Mouse (Mus musculus) hindbrain, embryonic 16.5 days (tissue): Measurements from ENCODE around the gene Gsg1. TPM values are rescaled to one million over a fixed set of nuclear protein-coding genes. Genes with fewer than 3 reads are reported as not detected.

Experiments used
- ATAC-seq: fragments of 200-750 bp; cut with Nextera tagmentation; 2 replicates; pipeline ENCODE4 v1.8.0; 2017; ENCODE audit warnings: moderate TSS enrichment, moderate library complexity
- H3K27ac ChIP-seq: fragments of 300-500 bp; sonication (generic); 2 replicates; pipeline ENCODE4 v1.5.1; 2014; ENCODE audit warnings: low read depth, mild to moderate bottlenecking, control low read depth, low read length, moderate library complexity
- H3K27me3 ChIP-seq: fragments of 300-500 bp; sonication (generic); replicated peaks from 2 replicates; pipeline ENCODE4 v1.6.1; 2014; ENCODE audit warnings: low read length; ENCODE audit not compliant: control insufficient read depth, insufficient read depth
- H3K36me3 ChIP-seq: fragments of 300-500 bp; sonication (generic); 2 replicates; pipeline ENCODE4 v1.6.1; 2014; ENCODE audit warnings: mild to moderate bottlenecking, low read length, moderate library complexity, mixed read lengths; ENCODE audit not compliant: control insufficient read depth, insufficient read depth
- H3K4me1 ChIP-seq: fragments of 300-500 bp; sonication (generic); 2 replicates; pipeline ENCODE4 v1.6.1; 2014; ENCODE audit warnings: low read depth, low read length; ENCODE audit not compliant: control insufficient read depth, insufficient read depth
- H3K4me2 ChIP-seq: fragments of 300-500 bp; sonication (generic); 2 replicates; pipeline ENCODE4 v1.6.1; 2014; ENCODE audit warnings: mild to moderate bottlenecking, low read length, control low read depth, moderate library complexity
- H3K4me3 ChIP-seq: fragments of 300-500 bp; sonication (generic); 2 replicates; pipeline ENCODE4 v1.5.1; 2014; ENCODE audit warnings: mild to moderate bottlenecking, low read length, control low read depth, moderate library complexity
- H3K9ac ChIP-seq: fragments of 300-500 bp; sonication (generic); 2 replicates; pipeline ENCODE4 v1.6.1; 2014; ENCODE audit warnings: low read depth, mild to moderate bottlenecking, control low read depth, low read length, moderate library complexity
- H3K9me3 ChIP-seq: fragments of 300-500 bp; sonication (generic); 2 replicates; pipeline ENCODE4 v1.6.1; 2014; ENCODE audit warnings: mild to moderate bottlenecking, low read length, moderate library complexity; ENCODE audit not compliant: control insufficient read depth
- whole genome bisulfite sequencing: fragments of 180-500 bp; shearing (Covaris S2); extraction: QIAGEN DNeasy Blood & Tissue Kit; methylation state at CpG from one replicate; pipeline ENCODE4 v1.1.7; 2014; 5-methylcytosine and 5-hydroxymethylcytosine counted together
- polyA plus RNA-seq: library from polyadenylated mRNA; unstranded; fragments of >200 nt; fragmentation: Nextera tagmentation; extraction: Ambion mirVana; gene quantifications from 2 replicates; pipeline ENCODE4 v1.2.1, GENCODE M21; 2015

Gsg1 gene
- polyA plus RNA-seq, 1 experiment from 2014 or later = 0.13 TPM

DNA sequence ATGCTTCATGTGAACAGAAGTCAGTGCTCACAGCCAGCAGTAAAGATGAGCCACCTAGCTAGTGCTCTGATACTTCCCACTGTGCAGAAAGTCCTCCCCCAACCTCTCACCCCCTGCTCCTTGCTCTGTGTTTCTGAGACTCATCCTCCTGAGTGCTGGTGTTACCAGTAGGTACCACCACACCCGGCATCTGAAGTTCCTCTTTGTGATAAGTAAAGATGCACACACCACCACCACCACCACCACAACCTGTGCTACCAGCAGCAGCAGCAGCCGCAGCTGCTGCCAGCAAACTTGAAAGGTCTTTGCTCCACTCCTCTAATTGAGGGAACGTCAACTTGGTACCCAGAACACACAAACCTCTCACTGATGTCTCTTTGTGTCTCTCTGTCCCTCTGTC, 13.1 kb upstream of the Gsg1 start:
- Histone ChIP-seq H3K4me1 (no peaks in the 10 kb centered on the region), H3K4me2 (no peak overlapping the region), H3K27me3 (no peaks in the 10 kb centered on the region), H3K9me3 (no peaks in the 10 kb centered on the region; the same call in 1 of the 2 replicates), H3K27ac (no peak overlapping the region), H3K4me3 (no peak overlapping the region), H3K36me3 (no peaks in the 10 kb centered on the region), H3K9ac (no peak overlapping the region)
- WGBS = 82% methylated on average over 3 of the region's 3 CpGs
- ATAC-seq = no peak

GRCm38 (mm10) chr6:135266056-135266455, 11.9 kb upstream of the Gsg1 start:
- Histone ChIP-seq H3K36me3 (no peaks in the 10 kb centered on the region), H3K4me2 (no peak overlapping the region), H3K27me3 (no peaks in the 10 kb centered on the region), H3K9ac (no peak overlapping the region), H3K9me3 (no peaks in the 10 kb centered on the region; the same call in 1 of the 2 replicates), H3K4me3 (no peak overlapping the region), H3K4me1 (no peaks in the 10 kb centered on the region), H3K27ac (no peak overlapping the region)
- no peak for ATAC-seq
- WGBS = 100% methylated on average over 1 of the region's 1 CpGs

DNA sequence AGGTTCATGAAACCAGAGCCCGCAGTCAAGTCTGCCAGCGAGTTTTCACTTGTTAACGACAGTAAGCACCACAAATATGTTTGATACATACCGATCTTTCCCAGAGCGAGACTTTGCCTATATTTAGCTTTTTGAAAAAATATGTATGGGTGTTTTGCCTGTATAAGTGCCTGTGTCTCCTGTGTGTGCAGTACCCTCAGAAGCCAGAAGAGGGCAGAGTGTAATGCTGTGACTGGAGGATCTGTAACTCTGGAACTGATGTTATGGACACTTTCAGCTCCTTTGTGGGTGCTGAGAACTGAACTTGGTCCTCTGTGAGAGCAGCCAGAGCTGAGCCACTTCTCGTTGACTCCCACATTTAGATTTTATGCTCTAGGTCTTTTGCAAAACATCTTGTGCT, 10.0 kb upstream of the Gsg1 start:
- 94% methylated on average over 6 of the region's 6 CpGs for WGBS
- Histone ChIP-seq H3K9me3 (no peaks in the 10 kb centered on the region; the same call in 1 of the 2 replicates), H3K4me3 (no peak overlapping the region), H3K27ac (no peak overlapping the region), H3K4me1 (no peaks in the 10 kb centered on the region), H3K4me2 (no peak overlapping the region), H3K36me3 (no peaks in the 10 kb centered on the region), H3K27me3 (no peaks in the 10 kb centered on the region), H3K9ac (no peak overlapping the region)
- no peak for ATAC-seq

DNA sequence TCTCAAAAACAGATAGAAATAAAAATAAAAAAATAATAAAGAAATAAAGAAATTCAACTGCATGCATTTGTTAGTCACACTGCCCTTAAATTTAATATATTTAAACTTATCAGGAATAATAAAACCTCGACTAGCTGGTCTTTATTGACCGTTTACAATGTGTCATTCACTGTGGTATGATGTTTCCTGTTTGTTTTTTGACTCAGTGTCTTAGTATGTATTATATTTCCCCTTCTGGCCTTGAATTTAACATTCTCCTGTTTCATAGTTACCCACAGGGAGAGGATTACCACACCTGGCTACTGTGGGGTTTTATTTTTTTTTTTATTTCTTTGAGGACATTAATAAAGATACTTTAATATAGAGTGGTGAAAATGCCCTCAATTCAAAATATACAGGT, 8.4 kb upstream of the Gsg1 start:
- Histone ChIP-seq H3K9ac (no peak overlapping the region), H3K27me3 (no peaks in the 10 kb centered on the region), H3K4me2 (no peak overlapping the region), H3K9me3 (no peaks in the 10 kb centered on the region; the same call in 1 of the 2 replicates), H3K36me3 (no peaks in the 10 kb centered on the region), H3K27ac (no peak overlapping the region), H3K4me1 (no peaks in the 10 kb centered on the region), H3K4me3 (no peak overlapping the region)
- ATAC-seq = no peak
- 82% methylated on average over 2 of the region's 2 CpGs for WGBS

DNA sequence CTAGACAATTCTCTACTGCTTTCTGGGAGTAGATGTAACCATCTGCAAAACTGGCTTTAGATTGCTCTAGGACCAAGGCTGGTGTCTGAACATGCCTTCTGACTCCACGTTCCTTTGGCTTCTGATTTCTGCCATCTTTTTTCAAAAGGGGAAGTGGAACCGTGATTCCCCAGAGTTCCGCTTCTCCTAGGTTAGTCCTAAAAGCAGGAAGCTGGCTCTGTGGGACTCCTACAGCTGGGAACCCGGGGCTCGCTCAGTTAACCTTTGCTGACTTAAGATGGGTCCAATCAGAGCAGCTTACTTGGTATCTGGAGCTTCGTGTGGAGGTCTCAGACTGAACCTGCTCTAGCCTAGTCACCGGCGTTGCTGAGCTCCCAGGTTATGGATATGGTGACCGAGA, 7.0 kb upstream of the Gsg1 start:
- 91% methylated on average over 9 of the region's 9 CpGs for WGBS
- no peaks in the 10 kb centered on the region for H3K4me1 ChIP-seq
- ATAC-seq = no peak

DNA sequence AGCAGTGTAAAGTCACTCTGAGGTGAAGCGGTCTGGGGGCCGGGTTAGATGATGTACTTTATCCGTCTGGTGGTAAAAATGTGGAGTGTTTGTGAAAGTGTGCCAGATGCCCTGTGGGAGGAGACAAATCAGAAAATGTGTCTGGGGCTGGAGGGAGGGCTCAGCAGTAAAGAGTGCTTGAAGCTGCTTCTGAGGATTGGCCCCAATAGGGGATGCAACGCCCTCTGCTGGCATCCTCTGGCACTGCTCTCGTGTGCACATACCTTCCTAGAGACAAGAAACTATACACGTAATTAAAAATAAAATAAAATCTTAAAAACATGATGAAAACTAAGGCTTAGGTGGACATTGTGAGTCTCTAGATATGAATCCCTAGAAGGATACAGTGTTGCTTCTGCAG, 6.3 kb upstream of the Gsg1 start:
- Histone ChIP-seq H3K9me3 (no peaks in the 10 kb centered on the region; the same call in 1 of the 2 replicates), H3K27me3 (no peaks in the 10 kb centered on the region), H3K36me3 (no peaks in the 10 kb centered on the region), H3K4me3 (no peak overlapping the region), H3K9ac (no peak overlapping the region), H3K4me2 (no peak overlapping the region), H3K4me1 (no peaks in the 10 kb centered on the region), H3K27ac (no peak overlapping the region)
- WGBS = 92% methylated on average over 6 of the region's 6 CpGs
- ATAC-seq = no peak

More for the DNA sequence above, 7.0 kb upstream of the Gsg1 start:
- Histone ChIP-seq H3K36me3 (no peaks in the 10 kb centered on the region), H3K9me3 (no peaks in the 10 kb centered on the region; the same call in 1 of the 2 replicates), H3K4me2 (no peak overlapping the region), H3K9ac (no peak overlapping the region), H3K4me3 (no peak overlapping the region), H3K27ac (no peak overlapping the region), H3K27me3 (no peaks in the 10 kb centered on the region)

- Histone ChIP-seq H3K9ac (peak overlapping the region; percentile 34; the same call in 1 of the 2 replicates), H3K27me3 (no peaks in the 10 kb centered on the region), H3K27ac (no peak overlapping the region), H3K9me3 (no peaks in the 10 kb centered on the region), H3K4me1 (peaks cover 13% of the 10 kb centered on the region), H3K4me3 (0 out of 2 replicates have a peak overlapping the region, but pooled peaks have one; percentile 12), H3K4me2 (peak overlapping the region; percentile 51), H3K36me3 (no peaks in the 10 kb centered on the region)
- 2% methylated on average over 16 of the region's 16 CpGs for WGBS
- peak; percentile 87 for ATAC-seq
Observed at GRCm38 (mm10) chr6:135252728-135253077, 1.4 kb downstream of the Gsg1 start.

DNA sequence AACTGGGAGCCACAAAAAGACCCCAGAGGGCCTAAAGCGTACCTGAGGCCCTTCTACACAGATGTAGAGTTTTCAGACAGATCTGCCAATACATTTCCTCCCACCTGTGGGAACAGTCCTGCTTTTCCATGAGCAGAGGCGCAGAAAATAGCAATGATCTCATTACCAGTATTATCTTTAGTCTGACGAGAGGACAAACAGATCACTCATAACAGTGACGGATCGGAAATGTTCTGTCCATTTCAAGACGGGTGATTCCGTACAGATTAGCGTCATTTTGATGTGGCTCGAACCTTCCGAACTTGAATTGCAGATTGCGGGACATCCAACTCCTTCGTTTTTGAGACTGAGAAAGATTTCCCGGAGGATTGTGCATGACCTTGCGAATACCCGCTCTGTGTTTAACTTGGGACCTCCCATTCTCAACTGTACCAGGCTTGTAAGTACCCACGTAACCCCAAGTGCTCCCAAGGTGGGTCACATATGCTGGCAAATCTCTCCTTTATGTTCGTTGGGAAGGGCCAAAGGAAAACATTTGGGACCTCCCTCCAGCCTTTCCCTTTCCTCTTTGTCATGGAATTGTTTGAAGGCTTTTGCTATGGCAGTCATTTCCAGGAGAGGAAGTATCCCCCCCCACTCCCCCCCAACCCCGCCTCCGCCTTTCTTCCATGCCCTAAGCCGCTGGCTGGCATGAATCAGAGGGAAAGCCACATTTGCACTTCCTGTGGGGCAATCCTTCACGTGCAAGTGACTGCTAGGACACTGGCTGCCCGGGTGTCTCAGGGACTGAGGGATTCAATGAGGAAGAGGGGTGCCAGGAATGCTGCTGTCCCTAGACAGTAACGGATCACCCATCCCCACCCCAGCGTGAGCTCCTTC, 2.1 kb downstream of the Gsg1 start:
- Histone ChIP-seq H3K9me3 (no peaks in the 10 kb centered on the region), H3K4me1 (peaks cover 13% of the 10 kb centered on the region), H3K4me2 (peak overlapping the region; percentile 51), H3K36me3 (no peaks in the 10 kb centered on the region), H3K9ac (peak overlapping the region; percentile 34), H3K27ac (no peak overlapping the region), H3K27me3 (no peaks in the 10 kb centered on the region), H3K4me3 (0 out of 2 replicates have a peak overlapping the region, but pooled peaks have one; percentile 12)
- 47% methylated on average over 24 of the region's 24 CpGs for WGBS
- ATAC-seq = peak; percentile 81

- no peak for ATAC-seq
- WGBS = 71% methylated on average over 19 of the region's 19 CpGs
- H3K4me3 ChIP-seq = no peak overlapping the region
- H3K9me3 ChIP-seq = no peaks in the 10 kb centered on the region
- no peaks in the 10 kb centered on the region for H3K36me3 ChIP-seq
- H3K9ac ChIP-seq = no peak overlapping the region
- no peak overlapping the region for H3K27ac ChIP-seq
- no peaks in the 10 kb centered on the region for H3K27me3 ChIP-seq
- no peak overlapping the region for H3K4me2 ChIP-seq
- H3K4me1 ChIP-seq = peaks cover 13% of the 10 kb centered on the region
Observed at GRCm38 (mm10) chr6:135250926-135251699, 3.0 kb downstream of the Gsg1 start.
